Mouse (Mus musculus) heart, embryonic 12.5 days (tissue): Measurements from ENCODE around the gene Adgrf5. TPM values are rescaled to one million over a fixed set of nuclear protein-coding genes. Genes with fewer than 3 reads are reported as not detected.

Experiments used
- ATAC-seq: fragments of 200-750 bp; cut with Nextera tagmentation; 2 replicates; pipeline ENCODE4 v1.8.0; 2017; ENCODE audit warnings: moderate TSS enrichment, moderate library complexity; ENCODE audit not compliant: insufficient number of reproducible peaks, low FRiP score
- H3K27ac ChIP-seq: fragments of 300-500 bp; sonication (generic); 2 replicates; pipeline ENCODE4 v1.5.1; 2016; ENCODE audit warnings: mild to moderate bottlenecking, moderate library complexity; ENCODE audit not compliant: poor library complexity, severe bottlenecking
- H3K27me3 ChIP-seq: fragments of 300-500 bp; sonication (generic); replicated peaks from 2 replicates; pipeline ENCODE4 v1.6.1; 2016; ENCODE audit warnings: mild to moderate bottlenecking, moderate library complexity
- H3K36me3 ChIP-seq: fragments of 300-500 bp; sonication (generic); 2 replicates; pipeline ENCODE4 v1.6.1; 2016; ENCODE audit warnings: mild to moderate bottlenecking, moderate library complexity
- H3K4me1 ChIP-seq: fragments of 300-500 bp; sonication (generic); replicated peaks from 2 replicates; pipeline ENCODE4 v1.6.1; 2016; ENCODE audit warnings: mild to moderate bottlenecking
- H3K4me2 ChIP-seq: fragments of 300-500 bp; sonication (generic); 2 replicates; pipeline ENCODE4 v1.6.1; 2016; ENCODE audit warnings: mild to moderate bottlenecking, moderate library complexity
- H3K4me3 ChIP-seq: fragments of 300-500 bp; sonication (generic); 2 replicates; pipeline ENCODE4 v1.5.1; 2016; ENCODE audit warnings: mild to moderate bottlenecking
- H3K9ac ChIP-seq: fragments of 300-500 bp; sonication (generic); 2 replicates; pipeline ENCODE4 v1.6.1; 2016; ENCODE audit warnings: mild to moderate bottlenecking, moderate library complexity
- H3K9me3 ChIP-seq: fragments of 300-500 bp; sonication (generic); replicated peaks from 2 replicates; pipeline ENCODE4 v1.6.1; 2016; ENCODE audit warnings: mild to moderate bottlenecking, moderate library complexity
- WGBS: fragments of 180-500 bp; shearing (Covaris S2); methylation state at CpG from one replicate; pipeline ENCODE4 v1.1.7; 2016; 5-methylcytosine and 5-hydroxymethylcytosine counted together
- polyA plus RNA-seq: library from polyadenylated mRNA; unstranded; fragments of >200 nt; fragmentation: Nextera tagmentation; extraction: Ambion mirVana; gene quantifications from 2 replicates; pipeline ENCODE4 v1.2.1, GENCODE M21; 2016

Adgrf5 gene
- polyA plus RNA-seq, 1 experiment from 2014 or later = 21.1 TPM

- H3K4me3 ChIP-seq = no peak overlapping the region
- H3K36me3 ChIP-seq = no peaks in the 10 kb centered on the region
- no peaks in the 10 kb centered on the region for H3K9me3 ChIP-seq
- H3K27me3 ChIP-seq = no peaks in the 10 kb centered on the region
- ATAC-seq = no peak
- no peak overlapping the region for H3K27ac ChIP-seq
- 67% methylated on average over 6 of the region's 6 CpGs for WGBS
- no peak overlapping the region for H3K9ac ChIP-seq
- H3K4me1 ChIP-seq = peaks cover 28% of the 10 kb centered on the region
- no peak overlapping the region for H3K4me2 ChIP-seq
Measured at GRCm38 (mm10) chr17:43403851-43404250, 43.6 kb downstream of the Adgrf5 start.

GRCm38 (mm10) chr17:43404408-43404807, 44.2 kb downstream of the Adgrf5 start:
- H3K9me3 ChIP-seq = no peaks in the 10 kb centered on the region
- no peak overlapping the region for H3K4me3 ChIP-seq
- no peaks in the 10 kb centered on the region for H3K36me3 ChIP-seq
- no peak overlapping the region for H3K4me2 ChIP-seq
- no peak for ATAC-seq
- WGBS = 76% methylated on average over 5 of the region's 5 CpGs
- no peaks in the 10 kb centered on the region for H3K27me3 ChIP-seq
- no peak overlapping the region for H3K9ac ChIP-seq
- peaks cover 23% of the 10 kb centered on the region for H3K4me1 ChIP-seq
- H3K27ac ChIP-seq = no peak overlapping the region

- Histone ChIP-seq H3K36me3 (no peaks in the 10 kb centered on the region), H3K27me3 (no peaks in the 10 kb centered on the region), H3K9ac (no peak overlapping the region), H3K4me2 (no peak overlapping the region), H3K9me3 (no peaks in the 10 kb centered on the region), H3K27ac (no peak overlapping the region), H3K4me3 (no peak overlapping the region), H3K4me1 (peaks cover 6% of the 10 kb centered on the region)
- 41% methylated on average over 3 of the region's 3 CpGs for WGBS
- no peak for ATAC-seq
Measured at GRCm38 (mm10) chr17:43406321-43406720, 46.1 kb downstream of the Adgrf5 start.

DNA sequence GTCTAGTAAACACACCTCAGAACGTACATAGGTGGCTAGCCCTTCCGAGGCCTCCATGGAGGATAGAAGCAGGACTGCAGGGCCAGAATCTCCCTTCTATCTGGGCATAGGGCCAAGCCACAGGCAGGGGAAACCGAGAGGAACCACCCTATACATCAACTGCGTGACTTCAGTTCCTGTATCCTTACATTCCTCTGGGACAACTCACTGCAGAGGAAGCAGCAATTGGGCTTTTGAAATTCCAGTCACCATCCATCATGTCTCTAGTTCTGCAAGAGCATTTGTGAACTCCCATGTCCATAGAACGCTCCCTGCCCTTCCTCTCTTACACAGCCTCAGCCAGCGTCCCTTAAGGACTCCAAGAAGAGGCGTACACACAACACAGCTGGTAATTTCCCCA, 47.3 kb downstream of the Adgrf5 start:
- 0 out of 2 replicates have a peak, but pooled peaks have one; percentile 26 for ATAC-seq
- 58% methylated on average over 7 of the region's 7 CpGs for WGBS

DNA sequence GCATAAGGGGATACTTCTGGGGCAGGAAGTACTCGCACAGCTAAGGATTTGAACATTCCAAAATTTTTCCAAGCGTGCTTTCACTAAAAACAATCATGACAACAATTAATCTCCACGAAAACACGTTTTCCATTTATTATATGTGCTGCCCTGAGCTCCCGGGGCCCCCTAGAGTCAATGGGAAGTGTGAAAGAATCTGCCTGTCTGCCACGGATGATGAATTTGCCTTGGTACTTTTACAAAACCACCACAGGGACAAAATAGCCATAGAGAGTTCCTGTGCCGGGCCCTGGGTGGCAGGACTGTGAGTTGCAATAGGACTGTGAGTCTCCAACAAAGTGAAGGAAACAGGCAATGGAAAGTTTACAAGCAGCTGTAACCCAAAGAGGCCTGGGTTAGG, 52.9 kb downstream of the Adgrf5 start:
- H3K36me3 ChIP-seq = no peaks in the 10 kb centered on the region
- WGBS = 78% methylated on average over 7 of the region's 7 CpGs
- H3K4me2 ChIP-seq = no peak overlapping the region
- no peaks in the 10 kb centered on the region for H3K9me3 ChIP-seq
- H3K4me3 ChIP-seq = no peak overlapping the region
- H3K9ac ChIP-seq = no peak overlapping the region
- H3K4me1 ChIP-seq = peaks cover 8% of the 10 kb centered on the region; the same call in 1 of the 2 replicates
- no peak for ATAC-seq
- no peaks in the 10 kb centered on the region for H3K27me3 ChIP-seq
- no peak overlapping the region for H3K27ac ChIP-seq

More for the DNA sequence above, 47.3 kb downstream of the Adgrf5 start:
- Histone ChIP-seq H3K27ac (no peak overlapping the region), H3K4me2 (no peak overlapping the region), H3K9ac (no peak overlapping the region), H3K27me3 (no peaks in the 10 kb centered on the region), H3K4me1 (no peaks in the 10 kb centered on the region; the same call in none of the 2 replicates), H3K36me3 (no peaks in the 10 kb centered on the region), H3K9me3 (no peaks in the 10 kb centered on the region), H3K4me3 (no peak overlapping the region)

DNA sequence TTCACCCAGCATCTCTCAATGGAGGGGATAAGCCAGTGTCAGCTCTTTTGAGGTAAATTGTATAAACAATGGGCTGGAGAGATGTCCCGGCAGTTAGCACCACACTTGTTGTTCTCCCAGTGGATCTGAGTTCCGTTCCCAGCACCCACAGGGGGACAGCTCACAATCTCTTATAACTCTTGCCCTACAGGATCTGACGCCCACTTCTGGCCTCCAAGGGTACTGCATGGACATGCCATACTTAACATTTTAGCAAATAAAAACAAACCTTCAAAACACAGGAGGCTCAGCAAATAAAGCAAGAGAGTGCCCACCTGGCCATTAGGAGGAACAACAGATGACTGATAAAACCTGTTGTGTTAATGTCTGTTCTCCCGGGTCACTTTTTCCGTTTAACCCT, 59.0 kb downstream of the Adgrf5 start:
- no peak for ATAC-seq
- Histone ChIP-seq H3K27ac (no peak overlapping the region), H3K4me2 (no peak overlapping the region), H3K27me3 (no peaks in the 10 kb centered on the region), H3K4me3 (no peak overlapping the region), H3K9ac (no peak overlapping the region), H3K36me3 (no peaks in the 10 kb centered on the region), H3K4me1 (0 out of 2 replicates have a peak, but pooled peaks cover 8% of the 10 kb centered on the region), H3K9me3 (no peaks in the 10 kb centered on the region)
- WGBS = 79% methylated on average over 5 of the region's 5 CpGs

- Histone ChIP-seq H3K4me1 (0 out of 2 replicates have a peak, but pooled peaks cover 8% of the 10 kb centered on the region), H3K4me3 (no peak overlapping the region), H3K9me3 (no peaks in the 10 kb centered on the region), H3K36me3 (no peaks in the 10 kb centered on the region; the same call in 1 of the 2 replicates), H3K9ac (no peak overlapping the region), H3K27me3 (no peaks in the 10 kb centered on the region), H3K4me2 (no peak overlapping the region), H3K27ac (no peak overlapping the region)
- 0 out of 2 replicates have a peak, but pooled peaks have one; percentile 30 for ATAC-seq
- 63% methylated on average over 3 of the region's 3 CpGs for WGBS
Measured at GRCm38 (mm10) chr17:43420381-43420780, 60.1 kb downstream of the Adgrf5 start.

DNA sequence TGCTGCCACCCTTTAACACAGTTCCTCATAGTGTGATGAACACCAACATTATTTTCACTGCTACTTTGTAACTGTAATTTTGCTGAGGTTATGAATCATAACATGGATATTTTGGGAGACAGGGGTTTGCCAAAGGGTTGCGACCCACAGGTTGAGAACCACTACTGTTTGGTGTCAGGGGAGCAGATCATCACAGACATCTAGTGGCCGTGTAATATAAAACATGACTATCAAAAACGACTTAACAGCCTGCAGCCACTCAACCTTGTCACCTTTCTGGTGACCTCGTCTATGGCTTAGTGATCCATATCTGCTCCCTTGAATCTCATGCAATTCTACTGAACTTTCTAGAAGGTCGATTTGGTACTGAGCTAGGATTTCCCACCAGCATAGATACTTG, 63.7 kb downstream of the Adgrf5 start:
- no peaks in the 10 kb centered on the region for H3K4me1 ChIP-seq
- H3K4me2 ChIP-seq = no peak overlapping the region
- H3K27me3 ChIP-seq = no peaks in the 10 kb centered on the region
- H3K27ac ChIP-seq = no peak overlapping the region
- ATAC-seq = no peak
- no peaks in the 10 kb centered on the region; the same call in 1 of the 2 replicates for H3K36me3 ChIP-seq
- 59% methylated on average over 5 of the region's 5 CpGs for WGBS
- H3K9ac ChIP-seq = no peak overlapping the region
- H3K4me3 ChIP-seq = no peak overlapping the region
- H3K9me3 ChIP-seq = no peaks in the 10 kb centered on the region

- no peak overlapping the region for H3K9ac ChIP-seq
- H3K36me3 ChIP-seq = peaks cover 7% of the 10 kb centered on the region; the same call in 1 of the 2 replicates
- no peak overlapping the region for H3K4me2 ChIP-seq
- H3K4me1 ChIP-seq = no peaks in the 10 kb centered on the region
- H3K9me3 ChIP-seq = no peaks in the 10 kb centered on the region
- ATAC-seq = no peak
- no peaks in the 10 kb centered on the region for H3K27me3 ChIP-seq
- WGBS = 45% methylated on average over 5 of the region's 5 CpGs
- no peak overlapping the region for H3K4me3 ChIP-seq
- H3K27ac ChIP-seq = no peak overlapping the region
Measured at GRCm38 (mm10) chr17:43431692-43432091, 71.4 kb downstream of the Adgrf5 start.

DNA sequence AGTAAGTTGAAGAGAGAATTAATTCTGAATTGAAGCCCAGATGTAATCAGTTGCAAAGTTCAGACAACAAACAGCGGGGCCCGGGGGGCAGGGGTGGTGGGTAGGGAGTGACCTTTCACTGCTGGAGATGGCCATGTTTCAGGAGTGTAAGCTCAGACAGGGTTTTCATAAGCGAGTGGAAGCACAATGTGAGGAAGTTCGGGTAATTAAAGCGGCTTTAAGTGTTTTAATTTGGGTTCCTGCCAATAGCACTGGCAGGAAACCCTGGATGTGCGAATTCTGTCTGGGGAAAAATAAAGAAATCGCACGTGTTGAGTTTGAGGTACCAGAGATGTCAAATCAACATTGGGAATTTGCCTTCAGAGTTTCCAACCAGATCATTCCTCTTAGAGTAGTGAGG, 74.2 kb downstream of the Adgrf5 start:
- H3K4me3 ChIP-seq = no peak overlapping the region
- 72% methylated on average over 8 of the region's 8 CpGs for WGBS
- H3K4me2 ChIP-seq = no peak overlapping the region
- H3K9ac ChIP-seq = no peak overlapping the region
- no peaks in the 10 kb centered on the region for H3K27me3 ChIP-seq
- ATAC-seq = no peak
- H3K4me1 ChIP-seq = no peaks in the 10 kb centered on the region
- no peaks in the 10 kb centered on the region for H3K9me3 ChIP-seq
- H3K36me3 ChIP-seq = peaks cover 7% of the 10 kb centered on the region; the same call in 1 of the 2 replicates
- no peak overlapping the region for H3K27ac ChIP-seq

GRCm38 (mm10) chr17:43451216-43451615, 91.0 kb downstream of the Adgrf5 start:
- no peak for ATAC-seq
- Histone ChIP-seq H3K27me3 (no peaks in the 10 kb centered on the region), H3K36me3 (peaks cover 9% of the 10 kb centered on the region; the same call in 1 of the 2 replicates)

DNA sequence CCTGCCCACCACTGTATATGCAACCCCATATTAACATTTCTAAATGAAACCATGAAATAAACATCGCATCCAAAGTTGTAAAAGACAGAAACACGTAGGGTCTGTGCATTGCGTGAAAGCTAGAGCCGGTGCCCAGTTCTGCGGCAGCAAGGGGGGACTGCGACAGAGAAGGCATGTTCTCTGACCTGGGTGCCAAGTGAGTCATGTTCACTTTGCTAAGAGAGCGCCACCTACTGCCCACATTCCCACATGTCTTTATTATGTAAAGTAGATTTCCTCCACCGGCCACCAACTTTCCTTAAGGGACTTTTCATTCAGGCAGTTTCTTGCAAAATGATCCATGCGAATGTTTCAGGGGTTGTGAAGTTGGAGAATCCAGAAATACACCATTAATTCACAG, 98.3 kb downstream of the Adgrf5 start:
- Histone ChIP-seq H3K36me3 (no peaks in the 10 kb centered on the region), H3K4me2 (no peak overlapping the region), H3K4me3 (no peak overlapping the region), H3K9me3 (no peaks in the 10 kb centered on the region), H3K9ac (no peak overlapping the region), H3K27ac (no peak overlapping the region), H3K4me1 (peaks cover 5% of the 10 kb centered on the region; the same call in 1 of the 2 replicates), H3K27me3 (no peaks in the 10 kb centered on the region)
- WGBS = 23% methylated on average over 9 of the region's 9 CpGs
- 0 out of 2 replicates have a peak, but pooled peaks have one; percentile 51 for ATAC-seq

More at GRCm38 (mm10) chr17:43451216-43451615, 91.0 kb downstream of the Adgrf5 start:
- no peaks in the 10 kb centered on the region for H3K9me3 ChIP-seq
- no peak overlapping the region for H3K4me2 ChIP-seq
- H3K9ac ChIP-seq = no peak overlapping the region
- 23% methylated on average over 1 of the region's 1 CpGs for WGBS
- H3K4me1 ChIP-seq = no peaks in the 10 kb centered on the region
- no peak overlapping the region for H3K4me3 ChIP-seq
- H3K27ac ChIP-seq = no peak overlapping the region
